Mouse (Mus musculus) CD4-positive helper T cell, adult 2 months (primary cell): ENCODE results near the gene F12.

Source experiments
- DNase-seq: peaks from one replicate; pipeline ENCODE4 v3.0.0-alpha.2; 2012; ENCODE audit warnings: low read depth, missing footprints, low spot score

F12 gene

GRCm38 (mm10) chr13:55414743-55415380 lies 11.7 kb downstream of the F12 start, which contains the start of gene Pfn3:
Gene Pfn3 (minus strand): TSS chr13:55415232.
- DNase-seq: no peak

DNA sequence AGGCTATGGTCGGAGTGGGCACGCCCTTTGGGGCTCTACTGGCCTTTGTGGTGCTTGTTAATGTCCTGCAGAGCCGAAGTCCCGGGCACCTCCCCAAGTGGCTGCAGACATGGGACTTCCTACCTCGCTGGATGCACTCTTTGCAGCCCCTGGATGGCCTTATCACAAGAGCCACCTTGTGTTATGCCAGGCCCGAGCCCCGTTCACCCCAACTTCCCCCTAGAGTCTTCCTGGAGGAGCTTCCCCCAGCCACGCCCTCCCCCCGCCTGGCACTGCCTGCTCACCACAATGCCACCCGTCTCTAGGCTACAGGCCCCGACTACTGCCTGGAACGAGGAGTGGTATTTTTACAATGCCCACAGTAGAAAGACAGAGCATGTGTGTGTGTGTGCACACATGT lies 13.3 kb downstream of the F12 start:
- DNase-seq: no peak

DNA sequence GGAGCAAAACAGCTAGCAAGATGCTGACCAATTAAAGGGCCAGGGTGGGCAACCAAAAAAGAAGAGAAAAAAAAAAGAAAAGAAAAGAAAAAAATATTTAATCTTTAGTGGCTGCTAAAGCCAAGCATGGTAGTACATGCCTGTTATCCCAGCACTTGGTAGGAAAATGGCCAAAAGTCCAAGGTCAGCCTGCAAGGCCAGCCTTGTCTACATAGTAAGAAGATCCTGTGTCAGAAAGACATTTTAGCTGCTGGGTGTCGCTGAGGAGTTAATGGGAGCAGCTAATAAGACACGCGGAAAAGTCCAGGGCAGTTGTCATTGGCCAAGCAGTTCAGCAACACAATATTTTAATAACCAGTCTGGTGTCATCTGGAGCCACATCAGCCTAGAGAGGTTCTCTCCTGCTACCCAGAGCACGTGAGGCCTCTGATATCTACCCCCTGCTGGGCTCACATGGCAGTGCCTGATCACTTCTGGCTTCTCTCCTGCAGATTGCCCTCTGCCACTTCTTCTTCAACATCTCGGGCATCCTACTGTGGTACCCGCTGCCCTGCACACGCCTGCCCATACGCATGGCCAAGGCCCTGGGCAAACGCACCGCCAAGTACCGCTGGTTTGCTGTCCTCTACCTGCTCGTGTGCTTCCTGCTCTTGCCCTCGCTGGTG lies 13.8 kb downstream of the F12 start:
- no peak for DNase-seq

- DNase-seq: no peak
These were observed 14.8 kb downstream of the F12 start for GRCm38 (mm10) chr13:55411826-55412225.

DNA sequence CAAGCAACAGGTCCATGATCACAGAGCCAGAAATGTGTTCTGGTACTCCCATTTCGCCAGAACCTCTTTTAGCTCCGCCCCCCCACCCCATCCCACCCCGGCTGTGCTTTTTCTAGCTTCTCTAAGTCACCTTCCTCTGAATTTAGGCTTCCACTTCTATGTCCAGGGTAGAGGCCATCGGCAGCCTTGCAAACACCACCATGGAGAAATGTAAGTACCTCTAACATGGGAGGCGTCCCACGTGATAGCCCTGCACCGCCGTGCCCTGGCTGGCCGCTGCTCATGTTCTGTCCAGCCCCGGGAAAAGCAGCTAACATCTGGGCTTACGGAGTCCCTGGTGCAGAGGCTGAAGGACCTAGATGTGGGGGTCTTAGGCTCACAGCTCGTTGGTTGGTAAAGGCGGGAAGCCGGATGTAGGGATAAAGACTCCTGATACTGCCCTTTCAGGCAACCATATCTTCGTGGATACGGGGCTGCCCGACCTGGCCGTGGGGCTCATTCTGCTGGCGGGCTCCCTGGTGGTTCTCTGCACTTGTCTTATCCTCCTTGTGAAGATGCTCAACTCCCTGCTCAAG lies 18.0 kb downstream of the F12 start:
- DNase-seq: no peak

- no peak for DNase-seq
These were observed 19.3 kb downstream of the F12 start for GRCm38 (mm10) chr13:55407341-55407740.

DNA sequence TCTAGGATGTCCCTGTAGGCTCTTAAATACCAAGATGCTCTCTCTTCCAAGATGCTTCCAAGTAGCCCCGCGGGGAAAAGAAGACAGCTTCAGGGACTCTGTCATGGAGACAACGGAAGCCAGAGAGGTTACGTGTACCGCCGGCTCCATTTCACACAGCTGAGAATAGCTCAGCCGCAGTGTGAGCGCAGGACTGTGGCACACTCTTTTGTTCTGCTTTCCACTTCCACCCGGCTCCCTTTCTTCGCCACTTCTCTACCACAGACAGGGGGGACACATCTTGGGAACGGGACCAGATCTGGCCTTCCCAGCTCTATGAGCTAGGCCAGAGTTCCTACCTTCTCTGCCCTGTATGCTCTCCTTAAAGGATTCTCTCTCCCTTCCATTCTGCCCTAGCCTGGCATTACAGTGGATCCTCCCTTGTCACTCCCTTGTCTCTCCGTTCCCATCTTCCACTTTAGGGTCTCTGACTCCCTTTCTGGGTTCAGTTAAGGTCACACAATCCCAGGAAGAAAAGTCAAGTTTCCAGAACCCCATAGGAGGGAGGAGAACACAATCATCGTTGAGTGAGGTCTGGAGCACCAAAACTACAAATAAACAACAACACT lies 20.7 kb downstream of the F12 start:
- no peak for DNase-seq

- DNase-seq: peak; percentile 88
These were observed 21.5 kb downstream of the F12 start for GRCm38 (mm10) chr13:55404853-55405782.

GRCm38 (mm10) chr13:55403935-55404852 lies 22.4 kb downstream of the F12 start:
- peak; percentile 27 for DNase-seq

- no peak for DNase-seq
These were observed 23.3 kb downstream of the F12 start for GRCm38 (mm10) chr13:55403266-55403665.

- no peak for DNase-seq
These were observed 26.6 kb downstream of the F12 start for GRCm38 (mm10) chr13:55400039-55400346.

- no peak for DNase-seq
These were observed 27.1 kb downstream of the F12 start for GRCm38 (mm10) chr13:55399300-55400038.

DNA sequence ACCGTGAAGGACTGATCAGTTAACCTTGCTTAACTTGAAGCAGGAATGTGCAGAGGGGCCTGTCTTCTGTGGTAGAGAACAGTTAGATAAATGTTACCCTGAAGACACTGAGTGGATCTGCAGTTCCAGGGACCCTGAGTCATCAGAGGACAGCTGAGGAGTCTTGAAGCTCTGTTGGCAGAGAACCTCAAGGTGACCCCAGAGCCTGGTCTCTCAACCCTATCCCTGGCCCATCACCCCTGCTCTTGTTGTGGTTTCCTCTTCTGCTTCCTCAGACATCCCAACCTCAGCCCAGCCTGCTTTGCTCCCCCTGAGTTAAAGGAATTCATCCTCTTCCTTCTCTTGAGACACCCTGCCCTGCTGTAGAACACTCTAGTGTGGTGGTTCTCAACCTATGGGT lies 28.5 kb downstream of the F12 start, which contains the start of gene Slc34a1:
Gene Slc34a1 (plus strand): TSS at position 100 of the 400 bp plus-strand sequence.
- DNase-seq: no peak

DNA sequence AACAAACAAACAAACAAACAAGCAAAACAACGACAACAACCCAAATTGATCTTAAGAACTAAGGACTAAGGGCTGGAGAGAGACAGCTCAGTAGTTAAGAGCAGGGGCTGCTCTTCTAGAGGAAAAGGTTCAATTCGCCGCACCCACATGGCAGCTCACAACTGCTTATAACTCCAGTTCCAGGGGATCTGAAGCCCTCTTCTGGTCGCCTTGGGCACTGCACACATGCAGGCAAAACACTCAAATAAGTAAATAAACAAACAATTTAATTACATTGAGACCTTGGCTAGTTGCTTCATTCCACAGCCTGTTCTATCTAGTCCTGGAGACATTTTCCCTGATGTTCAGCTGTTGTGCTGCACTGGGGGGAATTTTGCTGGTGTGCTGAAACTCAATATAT lies 33.7 kb downstream of the F12 start:
- DNase-seq: peak; percentile 49

DNA sequence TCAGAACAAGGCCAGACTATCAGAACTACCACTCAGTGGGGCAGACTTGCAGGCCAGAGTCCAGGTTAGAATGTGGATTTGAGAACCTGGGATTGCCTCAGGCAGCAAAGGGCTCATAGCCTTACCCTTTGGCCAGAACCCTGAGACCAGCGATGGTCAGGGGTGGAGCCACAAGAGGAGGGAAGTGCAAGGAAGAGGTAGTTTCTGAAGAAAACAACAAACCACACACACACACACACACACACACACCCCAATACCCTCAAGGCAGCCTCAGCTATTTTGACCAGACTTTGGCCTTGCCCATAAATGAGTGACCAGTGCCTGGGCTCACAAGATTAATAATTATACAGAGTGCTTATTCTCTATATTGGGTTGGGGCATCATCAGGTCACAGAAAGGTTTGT lies 35.0 kb downstream of the F12 start:
- DNase-seq: no peak

DNA sequence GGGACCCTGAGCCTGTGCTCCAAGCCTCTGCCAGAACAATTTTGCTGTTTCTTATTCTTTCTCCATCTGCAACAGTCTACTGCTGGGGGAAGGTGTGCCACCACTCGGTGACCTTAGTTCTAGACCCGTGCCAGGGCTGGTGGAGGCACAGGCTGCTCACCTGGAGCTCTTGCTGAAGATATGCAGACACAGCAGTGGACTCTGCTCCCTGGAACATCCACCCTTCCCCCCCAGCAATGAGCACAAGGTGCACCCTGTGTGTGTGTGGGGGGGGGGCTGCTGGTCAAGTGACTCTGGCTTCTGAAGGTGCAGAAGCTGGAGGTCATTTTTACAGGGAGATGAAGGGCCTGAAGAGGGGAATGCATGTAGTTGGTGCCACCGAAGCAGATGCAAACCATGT lies 35.9 kb downstream of the F12 start:
- no peak for DNase-seq

GRCm38 (mm10) chr13:55381790-55382189 lies 44.8 kb downstream of the F12 start:
- DNase-seq: no peak

DNA sequence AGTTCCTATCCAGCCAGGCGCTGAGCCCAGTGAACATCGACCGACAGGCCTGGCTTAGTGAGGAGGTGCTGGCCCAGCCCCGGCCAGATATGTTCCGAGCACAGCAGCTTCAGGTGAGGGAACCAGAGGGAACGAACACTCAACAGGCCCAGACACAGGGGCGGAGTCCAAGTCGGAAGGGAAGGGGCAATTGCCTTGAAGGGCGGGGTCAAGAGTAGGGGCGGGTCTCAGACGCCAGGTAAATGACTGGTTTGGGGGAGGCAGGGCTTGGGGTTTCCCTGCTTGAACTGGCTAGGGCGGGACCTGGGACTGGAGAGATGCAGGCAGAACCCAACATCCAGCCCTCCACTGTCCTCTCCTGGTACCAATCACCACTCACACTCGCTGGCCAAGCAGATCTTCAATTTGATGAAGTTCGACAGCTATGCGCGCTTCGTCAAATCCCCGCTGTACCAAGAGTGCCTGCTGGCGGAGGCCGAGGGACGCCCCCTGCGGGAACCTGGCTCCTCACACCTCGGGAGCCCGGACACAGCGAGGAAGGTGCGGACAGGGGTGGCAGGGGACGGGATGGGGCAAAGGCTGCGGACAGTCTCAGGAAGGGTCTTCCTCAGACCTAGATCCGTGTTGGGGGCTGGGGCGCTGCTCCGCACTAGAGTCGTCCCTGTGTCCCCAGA lies 47.5 kb downstream of the F12 start:
- no peak for DNase-seq

- no peak for DNase-seq
These were observed 50.7 kb downstream of the F12 start for GRCm38 (mm10) chr13:55375877-55376276.
